Mouse (Mus musculus) macrophage (primary cell): ENCODE data around the gene Gldc. TPM values are rescaled to one million over a fixed set of nuclear protein-coding genes. Genes with fewer than 3 reads are reported as not detected.

Source experiments
- H3K27ac ChIP-seq: fragments of 350-480 bp; formaldehyde crosslinking; 2 replicates; pipeline ENCODE4 v1.9.0; 2021
- H3K36me3 ChIP-seq: fragments of 350-480 bp; formaldehyde crosslinking; 2 replicates; pipeline ENCODE4 v1.9.0; 2021; ENCODE audit errors: inconsistent target
- H3K4me3 ChIP-seq: fragments of 350-480 bp; formaldehyde crosslinking; 2 replicates; pipeline ENCODE4 v1.9.0; 2021; ENCODE audit errors: inconsistent target
- H3K79me2 ChIP-seq: fragments of 350-480 bp; formaldehyde crosslinking; 2 replicates; pipeline ENCODE4 v1.9.0; 2021; ENCODE audit errors: inconsistent target
- WGBS: methylation state at CpG from one replicate; pipeline ENCODE4 v1.1.7; 2026; ENCODE audit warnings: inconsistent platforms; ENCODE audit not compliant: missing documents; 5-methylcytosine and 5-hydroxymethylcytosine counted together
- polyA plus RNA-seq: library from polyadenylated mRNA; stranded (reverse); fragments of 250-400 nt; gene quantifications from 3 replicates; pipeline ENCODE4 v1.2.4, GENCODE M21; 2018; ENCODE audit warnings: inconsistent platforms

Gene Gldc
- polyA plus RNA-seq, 1 experiment from 2014 or later: 0.07 TPM

- Histone ChIP-seq H3K36me3 (no peaks in the 10 kb centered on the region), H3K79me2 (no peaks in the 10 kb centered on the region), H3K4me3 (no peak overlapping the region), H3K27ac (no peak overlapping the region)
- WGBS: 84% methylated on average over 4 of the region's 4 CpGs
Measured at GRCm38 (mm10) chr19:30145106-30145505, 30.1 kb downstream of the Gldc start.

GRCm38 (mm10) chr19:30136308-30136707 lies 38.9 kb downstream of the Gldc start:
- no peak overlapping the region for H3K4me3 ChIP-seq
- H3K79me2 ChIP-seq: no peaks in the 10 kb centered on the region
- H3K27ac ChIP-seq: no peak overlapping the region
- no peaks in the 10 kb centered on the region for H3K36me3 ChIP-seq
- WGBS: 94% methylated on average over 1 of the region's 1 CpGs

- WGBS: 28% methylated on average over 4 of the region's 4 CpGs
- Histone ChIP-seq H3K79me2 (no peaks in the 10 kb centered on the region), H3K4me3 (no peak overlapping the region), H3K27ac (no peak overlapping the region), H3K36me3 (no peaks in the 10 kb centered on the region)
Measured at GRCm38 (mm10) chr19:30128177-30128576, 47.1 kb downstream of the Gldc start.

- WGBS: 88% methylated on average over 7 of the region's 7 CpGs
- no peaks in the 10 kb centered on the region for H3K36me3 ChIP-seq
- H3K79me2 ChIP-seq: no peaks in the 10 kb centered on the region
- peak overlapping the region; percentile 29 for H3K27ac ChIP-seq
- H3K4me3 ChIP-seq: no peak overlapping the region
Measured at GRCm38 (mm10) chr19:30125670-30126059, 49.6 kb downstream of the Gldc start.

GRCm38 (mm10) chr19:30124999-30125669 lies 50.1 kb downstream of the Gldc start:
- Histone ChIP-seq H3K4me3 (no peak overlapping the region), H3K27ac (peak overlapping the region; percentile 36)
- 64% methylated on average over 7 of the region's 7 CpGs for WGBS

GRCm38 (mm10) chr19:30118344-30119312 lies 56.6 kb downstream of the Gldc start:
- WGBS: 87% methylated on average over 14 of the region's 17 CpGs
- H3K79me2 ChIP-seq: no peaks in the 10 kb centered on the region
- no peak overlapping the region for H3K4me3 ChIP-seq
- no peaks in the 10 kb centered on the region for H3K36me3 ChIP-seq
- no peak overlapping the region for H3K27ac ChIP-seq

More at GRCm38 (mm10) chr19:30124999-30125669, 50.1 kb downstream of the Gldc start:
- Histone ChIP-seq H3K79me2 (no peaks in the 10 kb centered on the region), H3K36me3 (no peaks in the 10 kb centered on the region)

- H3K36me3 ChIP-seq: no peaks in the 10 kb centered on the region
- H3K27ac ChIP-seq: no peak overlapping the region
- 79% methylated on average over 9 of the region's 9 CpGs for WGBS
- no peak overlapping the region for H3K4me3 ChIP-seq
- H3K79me2 ChIP-seq: no peaks in the 10 kb centered on the region
Measured at GRCm38 (mm10) chr19:30117775-30118174, 57.5 kb downstream of the Gldc start.

GRCm38 (mm10) chr19:30117241-30117640 lies 58.0 kb downstream of the Gldc start:
- H3K27ac ChIP-seq: no peak overlapping the region
- 85% methylated on average over 3 of the region's 4 CpGs for WGBS
- no peaks in the 10 kb centered on the region for H3K36me3 ChIP-seq
- no peaks in the 10 kb centered on the region for H3K79me2 ChIP-seq
- no peak overlapping the region for H3K4me3 ChIP-seq

GRCm38 (mm10) chr19:30115606-30116005 lies 59.6 kb downstream of the Gldc start:
- WGBS: 98% methylated on average over 4 of the region's 5 CpGs

GRCm38 (mm10) chr19:30114919-30115441 lies 60.2 kb downstream of the Gldc start:
- H3K36me3 ChIP-seq: no peaks in the 10 kb centered on the region
- no peak overlapping the region for H3K27ac ChIP-seq
- H3K4me3 ChIP-seq: no peak overlapping the region
- 80% methylated on average over 14 of the region's 14 CpGs for WGBS
- no peaks in the 10 kb centered on the region for H3K79me2 ChIP-seq

More at GRCm38 (mm10) chr19:30115606-30116005, 59.6 kb downstream of the Gldc start:
- Histone ChIP-seq H3K27ac (no peak overlapping the region), H3K79me2 (no peaks in the 10 kb centered on the region), H3K36me3 (no peaks in the 10 kb centered on the region), H3K4me3 (no peak overlapping the region)

GRCm38 (mm10) chr19:30112961-30113688 lies 62.1 kb downstream of the Gldc start:
- Histone ChIP-seq H3K27ac (no peak overlapping the region), H3K79me2 (no peaks in the 10 kb centered on the region), H3K4me3 (no peak overlapping the region), H3K36me3 (no peaks in the 10 kb centered on the region)
- 86% methylated on average over 16 of the region's 16 CpGs for WGBS

- Histone ChIP-seq H3K4me3 (no peak overlapping the region), H3K27ac (no peak overlapping the region), H3K79me2 (no peaks in the 10 kb centered on the region), H3K36me3 (no peaks in the 10 kb centered on the region)
- 96% methylated on average over 3 of the region's 3 CpGs for WGBS
Measured at GRCm38 (mm10) chr19:30111421-30111820, 63.8 kb downstream of the Gldc start.

- no peak overlapping the region for H3K4me3 ChIP-seq
- no peaks in the 10 kb centered on the region for H3K79me2 ChIP-seq
- 96% methylated on average over 6 of the region's 6 CpGs for WGBS
- no peaks in the 10 kb centered on the region for H3K36me3 ChIP-seq
- no peak overlapping the region for H3K27ac ChIP-seq
Measured at GRCm38 (mm10) chr19:30109122-30109521, 66.1 kb downstream of the Gldc start.

- Histone ChIP-seq H3K4me3 (no peak overlapping the region), H3K27ac (no peak overlapping the region), H3K79me2 (no peaks in the 10 kb centered on the region), H3K36me3 (no peaks in the 10 kb centered on the region)
Measured at GRCm38 (mm10) chr19:30108616-30109015, 66.6 kb downstream of the Gldc start.
